Mouse (Mus musculus) midbrain, embryonic 16.5 days (tissue): Measurements from ENCODE around the gene Acot2. TPM values are rescaled to one million over a fixed set of nuclear protein-coding genes. Genes with fewer than 3 reads are reported as not detected.

Experiments used
- ATAC-seq: fragments of 200-750 bp; cut with Nextera tagmentation; 2 replicates; pipeline ENCODE4 v1.8.0; 2017; ENCODE audit warnings: moderate TSS enrichment
- H3K27ac ChIP-seq: fragments of 300-500 bp; sonication (generic); 2 replicates; pipeline ENCODE4 v1.5.1; 2014; ENCODE audit warnings: mild to moderate bottlenecking, low read length, mixed read lengths
- H3K27me3 ChIP-seq: fragments of 300-500 bp; sonication (generic); 2 replicates; pipeline ENCODE4 v1.6.1; 2014; ENCODE audit warnings: low read depth, low read length, mixed read lengths; ENCODE audit not compliant: control insufficient read depth, insufficient read depth
- H3K36me3 ChIP-seq: fragments of 300-500 bp; sonication (generic); 2 replicates; pipeline ENCODE4 v1.6.1; 2014; ENCODE audit warnings: mild to moderate bottlenecking, low read length, moderate library complexity, mixed read lengths; ENCODE audit not compliant: control insufficient read depth, insufficient read depth
- H3K4me1 ChIP-seq: fragments of 300-500 bp; sonication (generic); 2 replicates; pipeline ENCODE4 v1.6.1; 2014; ENCODE audit warnings: mild to moderate bottlenecking, low read length, mixed read lengths; ENCODE audit not compliant: control insufficient read depth, insufficient read depth
- H3K4me2 ChIP-seq: fragments of 300-500 bp; sonication (generic); 2 replicates; pipeline ENCODE4 v1.6.1; 2014; ENCODE audit warnings: mild to moderate bottlenecking, low read length, mixed read lengths
- H3K4me3 ChIP-seq: fragments of 300-500 bp; sonication (generic); 2 replicates; pipeline ENCODE4 v1.5.1; 2014; ENCODE audit warnings: low read depth, mild to moderate bottlenecking, low read length, moderate library complexity, mixed read lengths
- H3K9ac ChIP-seq: fragments of 300-500 bp; sonication (generic); 2 replicates; pipeline ENCODE4 v1.6.1; 2014; ENCODE audit warnings: low read depth, low read length, mixed read lengths
- H3K9me3 ChIP-seq: fragments of 300-500 bp; sonication (generic); replicated peaks from 2 replicates; pipeline ENCODE4 v1.6.1; 2014; ENCODE audit warnings: mild to moderate bottlenecking, low read length, mixed read lengths; ENCODE audit not compliant: control insufficient read depth, poor library complexity, severe bottlenecking
- WGBS: fragments of 180-500 bp; shearing (Covaris S2); extraction: QIAGEN DNeasy Blood & Tissue Kit; methylation state at CpG from one replicate; pipeline ENCODE4 v1.1.7; 2014; 5-methylcytosine and 5-hydroxymethylcytosine counted together
- polyA plus RNA-seq: library from polyadenylated mRNA; unstranded; fragments of >200 nt; fragmentation: Nextera tagmentation; extraction: Ambion mirVana; gene quantifications from 2 replicates; pipeline ENCODE4 v1.2.1, GENCODE M21; 2015

The Acot2 gene
- polyA plus RNA-seq, 1 experiment from 2014 or later, result 15.3 TPM

- Histone ChIP-seq H3K9ac (peak overlapping the region; percentile 83), H3K27ac (peak overlapping the region; percentile 86), H3K4me2 (peak overlapping the region; percentile 88), H3K27me3 (no peaks in the 10 kb centered on the region), H3K4me3 (peak overlapping the region; percentile 90), H3K36me3 (no peaks in the 10 kb centered on the region), H3K4me1 (peaks cover 26% of the 10 kb centered on the region), H3K9me3 (no peaks in the 10 kb centered on the region)
- ATAC-seq, result peak; percentile 83
- under 1% methylated on average over 90 of the region's 116 CpGs for WGBS
These were observed 36.6 kb upstream of the Acot2 start for GRCm38 (mm10) chr12:83950840-83951701.

GRCm38 (mm10) chr12:83951711-83952575 lies 35.7 kb upstream of the Acot2 start:
- no peak for ATAC-seq
- Histone ChIP-seq H3K9ac (peak overlapping the region; percentile 83), H3K4me3 (peak overlapping the region; percentile 90), H3K27ac (no peak overlapping the region), H3K36me3 (no peaks in the 10 kb centered on the region; the same call in 1 of the 2 replicates), H3K27me3 (no peaks in the 10 kb centered on the region), H3K4me1 (peaks cover 26% of the 10 kb centered on the region), H3K9me3 (no peaks in the 10 kb centered on the region), H3K4me2 (peak overlapping the region; percentile 88)
- WGBS, result 71% methylated on average over 32 of the region's 32 CpGs

- ATAC-seq, result no peak
- no peak overlapping the region for H3K4me3 ChIP-seq
- 93% methylated on average over 9 of the region's 9 CpGs for WGBS
- no peak overlapping the region for H3K4me2 ChIP-seq
- no peak overlapping the region for H3K27ac ChIP-seq
- no peaks in the 10 kb centered on the region for H3K9me3 ChIP-seq
- peaks cover 5% of the 10 kb centered on the region; the same call in 1 of the 2 replicates for H3K4me1 ChIP-seq
- H3K9ac ChIP-seq, result no peak overlapping the region
- H3K36me3 ChIP-seq, result peaks cover 3% of the 10 kb centered on the region; the same call in 1 of the 2 replicates
- no peaks in the 10 kb centered on the region for H3K27me3 ChIP-seq
These were observed 29.4 kb upstream of the Acot2 start for GRCm38 (mm10) chr12:83958278-83958677.

- Histone ChIP-seq H3K9ac (no peak overlapping the region), H3K36me3 (no peaks in the 10 kb centered on the region), H3K9me3 (no peaks in the 10 kb centered on the region), H3K4me2 (no peak overlapping the region), H3K4me1 (no peaks in the 10 kb centered on the region), H3K4me3 (no peak overlapping the region), H3K27ac (no peak overlapping the region), H3K27me3 (no peaks in the 10 kb centered on the region)
- ATAC-seq, result no peak
- 91% methylated on average over 6 of the region's 7 CpGs for WGBS
These were observed 22.4 kb upstream of the Acot2 start for GRCm38 (mm10) chr12:83965235-83965634.

GRCm38 (mm10) chr12:83972117-83972516 lies 15.5 kb upstream of the Acot2 start:
- no peak overlapping the region for H3K9ac ChIP-seq
- no peaks in the 10 kb centered on the region for H3K4me1 ChIP-seq
- H3K27me3 ChIP-seq, result no peaks in the 10 kb centered on the region
- no peaks in the 10 kb centered on the region for H3K36me3 ChIP-seq
- H3K9me3 ChIP-seq, result no peaks in the 10 kb centered on the region
- no peak for ATAC-seq
- no peak overlapping the region for H3K27ac ChIP-seq
- WGBS, result 80% methylated on average over 2 of the region's 2 CpGs
- H3K4me2 ChIP-seq, result no peak overlapping the region
- H3K4me3 ChIP-seq, result no peak overlapping the region

GRCm38 (mm10) chr12:83978862-83979261 lies 8.8 kb upstream of the Acot2 start:
- Histone ChIP-seq H3K27ac (no peak overlapping the region), H3K4me1 (no peaks in the 10 kb centered on the region), H3K27me3 (no peaks in the 10 kb centered on the region), H3K4me2 (no peak overlapping the region), H3K4me3 (no peak overlapping the region), H3K9ac (no peak overlapping the region), H3K36me3 (no peaks in the 10 kb centered on the region), H3K9me3 (no peaks in the 10 kb centered on the region)
- 92% methylated on average over 6 of the region's 6 CpGs for WGBS
- ATAC-seq, result no peak

GRCm38 (mm10) chr12:83981615-83982014 lies 6.0 kb upstream of the Acot2 start:
- H3K4me3 ChIP-seq, result no peak overlapping the region
- no peak overlapping the region for H3K27ac ChIP-seq
- no peaks in the 10 kb centered on the region for H3K9me3 ChIP-seq
- no peak for ATAC-seq
- H3K9ac ChIP-seq, result no peak overlapping the region
- H3K36me3 ChIP-seq, result no peaks in the 10 kb centered on the region
- WGBS, result 91% methylated on average over 4 of the region's 4 CpGs
- peaks cover under 1% of the 10 kb centered on the region; the same call in 1 of the 2 replicates for H3K4me1 ChIP-seq
- no peaks in the 10 kb centered on the region for H3K27me3 ChIP-seq
- no peak overlapping the region for H3K4me2 ChIP-seq

GRCm38 (mm10) chr12:83984752-83985151 lies 2.9 kb upstream of the Acot2 start, which contains the start of gene Heatr4:
Gene Heatr4 (minus strand): TSS chr12:83984852.
- H3K27me3 ChIP-seq, result no peaks in the 10 kb centered on the region
- no peak within 1 kb of the TSS for H3K4me2 ChIP-seq
- 63% methylated on average over 4 of the region's 4 CpGs for WGBS

More at GRCm38 (mm10) chr12:83984752-83985151, 2.9 kb upstream of the Acot2 start, which contains the start of gene Heatr4:
- no peaks in the 10 kb centered on the region for H3K36me3 ChIP-seq
- no peaks in the 10 kb centered on the region for H3K9me3 ChIP-seq
- H3K4me1 ChIP-seq, result peaks cover 9% of the 10 kb centered on the region
- no peak within 1 kb of the TSS for H3K9ac ChIP-seq
- no peak for ATAC-seq
- no peak within 1 kb of the TSS for H3K27ac ChIP-seq
- H3K4me3 ChIP-seq, result no peak within 1 kb of the TSS
